Mouse (Mus musculus): Measurements from ENCODE around the gene Gan.

DNA sequence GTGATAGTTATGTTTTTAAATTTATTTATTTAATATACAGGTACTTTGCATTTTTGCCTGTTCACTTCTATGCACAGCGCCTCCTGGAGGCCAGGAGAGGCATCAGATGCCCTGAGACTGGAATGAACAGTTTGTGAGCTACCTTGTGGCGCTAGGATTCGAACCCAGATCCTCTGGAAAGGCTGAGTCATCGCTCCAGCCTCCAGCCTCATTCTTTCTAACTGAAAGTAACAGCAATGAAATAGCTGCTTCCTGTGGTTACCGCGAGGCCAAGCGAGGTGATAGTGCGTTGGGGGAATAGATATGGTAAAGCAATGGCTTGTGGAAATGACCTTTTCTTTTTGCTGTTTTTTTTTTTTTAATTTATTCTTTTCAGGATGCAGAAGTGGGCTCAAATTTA, 30.9 kb upstream of the Gan start:
- TF ChIP-seq GATA1 (IDR thresholded peaks at IDR 0.05; ENCODE audit: borderline replicate concordance, low read length) (no peak), FLI1 (IDR thresholded peaks at IDR 0.05; ENCODE audit: low read length) (no peak)
